Mouse (Mus musculus): ENCODE measurements at regions not wholly inside any gene's neighbourhood (a gene's known extent, or its start where the extent isn't known, plus 50 kb on each side); places are given as distances from the start of the nearest gene placed in this dataset.
"Not testable (repeated sequence)": the region's sequence is repeated elsewhere in the genome, so short reads cannot be mapped to it uniquely, and the experiment has no call there.

GRCm38 (mm10) chr9:88255948-88256347, 71.0 kb upstream of the Nt5e start:
- no peak overlapping the region for H3K9ac ChIP-seq (replicated peaks)
- no peaks in the 10 kb centered on the region for H3K36me3 ChIP-seq
- no peaks in the 10 kb centered on the region for H3K27me3 ChIP-seq
- no peaks in the 10 kb centered on the region for H3K9me3 ChIP-seq
- no peak overlapping the region for H3K27ac ChIP-seq
- WGBS = 75% methylated on average over 7 of the region's 7 CpGs
- H3K4me3 ChIP-seq (replicated peaks) = no peak overlapping the region
- no peak for ATAC-seq
- H3K4me2 ChIP-seq (replicated peaks) = no peak overlapping the region
- H3K4me1 ChIP-seq (replicated peaks) = no peaks in the 10 kb centered on the region

- 88% methylated on average over 4 of the region's 4 CpGs for WGBS
- no peaks in the 10 kb centered on the region for H3K4me1 ChIP-seq (replicated peaks)
These were observed 67.4 kb upstream of the Nt5e start for GRCm38 (mm10) chr9:88259627-88260026.

GRCm38 (mm10) chr9:88260072-88260635, 66.8 kb upstream of the Nt5e start:
- ATAC-seq = no peak
- Histone ChIP-seq H3K27me3 (no peaks in the 10 kb centered on the region), H3K36me3 (no peaks in the 10 kb centered on the region), H3K4me2 (replicated peaks) (no peak overlapping the region), H3K4me1 (replicated peaks) (no peaks in the 10 kb centered on the region), H3K9me3 (no peaks in the 10 kb centered on the region), H3K9ac (replicated peaks) (no peak overlapping the region), H3K27ac (no peak overlapping the region), H3K4me3 (replicated peaks) (no peak overlapping the region)
- WGBS = 87% methylated on average over 2 of the region's 2 CpGs

More at GRCm38 (mm10) chr9:88259627-88260026, 67.4 kb upstream of the Nt5e start:
- Histone ChIP-seq H3K4me2 (replicated peaks) (no peak overlapping the region), H3K9ac (replicated peaks) (no peak overlapping the region), H3K4me3 (replicated peaks) (no peak overlapping the region), H3K9me3 (no peaks in the 10 kb centered on the region), H3K27me3 (no peaks in the 10 kb centered on the region), H3K27ac (no peak overlapping the region), H3K36me3 (no peaks in the 10 kb centered on the region)
- no peak for ATAC-seq

- Histone ChIP-seq H3K9me3 (no peaks in the 10 kb centered on the region), H3K27ac (no peak overlapping the region), H3K36me3 (no peaks in the 10 kb centered on the region), H3K4me1 (replicated peaks) (no peaks in the 10 kb centered on the region), H3K4me2 (replicated peaks) (no peak overlapping the region), H3K27me3 (no peaks in the 10 kb centered on the region), H3K9ac (replicated peaks) (no peak overlapping the region), H3K4me3 (replicated peaks) (no peak overlapping the region)
- no peak for ATAC-seq
- WGBS = 79% methylated on average over 3 of the region's 3 CpGs
These were observed 64.5 kb upstream of the Nt5e start for GRCm38 (mm10) chr9:88262461-88262860.

- not testable (repeated sequence) for H3K4me2 ChIP-seq (replicated peaks); H3K4me1 ChIP-seq (replicated peaks); H3K36me3 ChIP-seq; H3K27ac ChIP-seq; ATAC-seq; H3K27me3 ChIP-seq; H3K9me3 ChIP-seq; H3K9ac ChIP-seq (replicated peaks); H3K4me3 ChIP-seq (replicated peaks)
- 69% methylated on average over 1 of the region's 1 CpGs for WGBS
These were observed 60.7 kb upstream of the Nt5e start for GRCm38 (mm10) chr9:88266346-88266745.

GRCm38 (mm10) chr9:88268811-88269210, 58.2 kb upstream of the Nt5e start:
- Histone ChIP-seq H3K4me1 (replicated peaks) (no peaks in the 10 kb centered on the region), H3K27ac (no peak overlapping the region), H3K9ac (replicated peaks) (no peak overlapping the region), H3K27me3 (no peaks in the 10 kb centered on the region), H3K4me2 (replicated peaks) (no peak overlapping the region), H3K9me3 (no peaks in the 10 kb centered on the region), H3K4me3 (replicated peaks) (no peak overlapping the region), H3K36me3 (no peaks in the 10 kb centered on the region)
- no peak for ATAC-seq
- 85% methylated on average over 2 of the region's 2 CpGs for WGBS

GRCm38 (mm10) chr9:88269216-88269615, 57.8 kb upstream of the Nt5e start:
- Histone ChIP-seq H3K9me3 (no peaks in the 10 kb centered on the region), H3K4me2 (replicated peaks) (no peak overlapping the region), H3K27me3 (no peaks in the 10 kb centered on the region), H3K36me3 (no peaks in the 10 kb centered on the region), H3K4me1 (replicated peaks) (no peaks in the 10 kb centered on the region), H3K9ac (replicated peaks) (no peak overlapping the region), H3K4me3 (replicated peaks) (no peak overlapping the region), H3K27ac (no peak overlapping the region)
- no peak for ATAC-seq
- 93% methylated on average over 5 of the region's 5 CpGs for WGBS

GRCm38 (mm10) chr9:88270836-88271235, 56.2 kb upstream of the Nt5e start:
- Histone ChIP-seq H3K27ac (no peak overlapping the region), H3K9ac (replicated peaks) (no peak overlapping the region), H3K27me3 (no peaks in the 10 kb centered on the region), H3K4me1 (replicated peaks) (no peaks in the 10 kb centered on the region), H3K4me2 (replicated peaks) (no peak overlapping the region), H3K36me3 (no peaks in the 10 kb centered on the region), H3K9me3 (no peaks in the 10 kb centered on the region), H3K4me3 (replicated peaks) (no peak overlapping the region)
- 85% methylated on average over 1 of the region's 1 CpGs for WGBS
- no peak for ATAC-seq

GRCm38 (mm10) chr9:88273304-88273703, 53.7 kb upstream of the Nt5e start:
- WGBS = 83% methylated on average over 4 of the region's 4 CpGs

GRCm38 (mm10) chr9:88274040-88274439, 53.0 kb upstream of the Nt5e start:
- ATAC-seq = no peak
- no peaks in the 10 kb centered on the region for H3K36me3 ChIP-seq
- no peak overlapping the region for H3K27ac ChIP-seq
- no peaks in the 10 kb centered on the region for H3K4me1 ChIP-seq (replicated peaks)
- no peak overlapping the region for H3K9ac ChIP-seq (replicated peaks)
- no peaks in the 10 kb centered on the region for H3K27me3 ChIP-seq
- H3K4me2 ChIP-seq (replicated peaks) = no peak overlapping the region
- H3K4me3 ChIP-seq (replicated peaks) = no peak overlapping the region
- no peaks in the 10 kb centered on the region for H3K9me3 ChIP-seq

More at GRCm38 (mm10) chr9:88273304-88273703, 53.7 kb upstream of the Nt5e start:
- Histone ChIP-seq H3K4me3 (replicated peaks) (no peak overlapping the region), H3K27ac (no peak overlapping the region), H3K9me3 (no peaks in the 10 kb centered on the region), H3K4me1 (replicated peaks) (no peaks in the 10 kb centered on the region), H3K9ac (replicated peaks) (no peak overlapping the region), H3K27me3 (no peaks in the 10 kb centered on the region), H3K4me2 (replicated peaks) (no peak overlapping the region), H3K36me3 (no peaks in the 10 kb centered on the region)
- ATAC-seq = no peak

- no peak overlapping the region for H3K4me3 ChIP-seq (replicated peaks)
- H3K9me3 ChIP-seq = no peaks in the 10 kb centered on the region
- ATAC-seq = no peak
- H3K36me3 ChIP-seq = no peaks in the 10 kb centered on the region
- no peak overlapping the region for H3K9ac ChIP-seq (replicated peaks)
- 76% methylated on average over 3 of the region's 3 CpGs for WGBS
- H3K4me2 ChIP-seq (replicated peaks) = no peak overlapping the region
- no peaks in the 10 kb centered on the region for H3K4me1 ChIP-seq (replicated peaks)
- H3K27me3 ChIP-seq = no peaks in the 10 kb centered on the region
- H3K27ac ChIP-seq = no peak overlapping the region
These were observed 52.2 kb upstream of the Nt5e start for GRCm38 (mm10) chr9:88274681-88275336.

- ATAC-seq = no peak
- Histone ChIP-seq H3K9me3 (no peaks in the 10 kb centered on the region), H3K4me3 (replicated peaks) (no peak overlapping the region), H3K27ac (no peak overlapping the region), H3K4me2 (replicated peaks) (no peak overlapping the region), H3K4me1 (replicated peaks) (no peaks in the 10 kb centered on the region), H3K27me3 (no peaks in the 10 kb centered on the region), H3K9ac (replicated peaks) (no peak overlapping the region), H3K36me3 (no peaks in the 10 kb centered on the region)
- WGBS = 89% methylated on average over 3 of the region's 3 CpGs
These were observed 50.9 kb upstream of the Nt5e start for GRCm38 (mm10) chr9:88276023-88276568.

GRCm38 (mm10) chr9:88277031-88277430, 50.0 kb upstream of the Nt5e start:
- Histone ChIP-seq H3K9me3 (no peaks in the 10 kb centered on the region), H3K9ac (replicated peaks) (no peak overlapping the region), H3K4me3 (replicated peaks) (no peak overlapping the region), H3K27me3 (no peaks in the 10 kb centered on the region), H3K4me1 (replicated peaks) (no peaks in the 10 kb centered on the region), H3K4me2 (replicated peaks) (no peak overlapping the region), H3K36me3 (no peaks in the 10 kb centered on the region), H3K27ac (no peak overlapping the region)
- 86% methylated on average over 6 of the region's 6 CpGs for WGBS
- ATAC-seq = no peak
